ENCODE assay signal across 7 mouse cellular contexts in genomic region chr17:57087049-57087832, GRCm38 (mm10). TPM values are rescaled to one million over a fixed set of nuclear protein-coding genes. Genes with fewer than 3 reads are reported as not detected.
DNase-seq lines count a peak whose midpoint lies in the region; ATAC-seq lines count a peak whose summit lies in the region.

Gene Tubb4a (minus strand): TSS chr17:57087782.

- DNase-seq in gastrocnemius, postnatal 14 days = peak; percentile 50
- peak; percentile 55 to 71 for DNase-seq in kidney, postnatal 4 days
- no peak for DNase-seq in liver, embryonic 11.5 days (ENCODE audit: low spot score)
- DNase-seq in urinary bladder, postnatal 4 days (ENCODE audit: low spot score in 2 of 2) = no peak

- no peaks in the 10 kb centered on the region for H3K9me3 ChIP-seq in liver, embryonic 11.5 days (ENCODE audit: control insufficient read depth, low read length)
- no peaks in the 10 kb centered on the region for H3K9me3 ChIP-seq in neural tube, embryonic 13.5 days

- H3K27me3 ChIP-seq in liver, embryonic 11.5 days (replicated peaks; ENCODE audit: control insufficient read depth, insufficient read depth, low read length) = peaks cover 21% of the 10 kb centered on the region
- H3K27me3 ChIP-seq in neural tube, embryonic 13.5 days = 0 out of 2 replicates have a peak, but pooled peaks cover under 1% of the 10 kb centered on the region

- ATAC-seq in common myeloid progenitor, adult 5-6 weeks (replicated peaks; ENCODE audit: low read depth, poor library complexity, severe bottlenecking) = peak; percentile 47
- ATAC-seq in liver, embryonic 11.5 days (replicated peaks; ENCODE audit: low FRiP score) = peak; percentile 45; the same call in 1 of the 2 replicates
- peak; percentile 97 for ATAC-seq in neural tube, embryonic 13.5 days (ENCODE audit: low read depth)

- H3K36me3 ChIP-seq in liver, embryonic 11.5 days (ENCODE audit: control insufficient read depth, insufficient read depth, low read length) = no peaks in the 10 kb centered on the region
- H3K36me3 ChIP-seq in neural tube, embryonic 13.5 days = peaks cover 29% of the 10 kb centered on the region

- WGBS in liver, embryonic 11.5 days = 5% methylated on average over 31 of the region's 31 CpGs
- WGBS in neural tube, embryonic 13.5 days = 1% methylated on average over 31 of the region's 31 CpGs

- intact Hi-C loops in gastrocnemius, postnatal 14 days (cut with DNase I; ENCODE audit: low total_unique reads) = no loop called here

- H3K4me3 ChIP-seq in brown adipose tissue, adult 24 weeks (ENCODE audit: insufficient read depth, low read depth, low read length) = peak within 1 kb of the TSS; percentile 32
- H3K4me3 ChIP-seq in liver, embryonic 11.5 days (ENCODE audit: low read depth, low read length) = peak within 1 kb of the TSS; percentile 20
- H3K4me3 ChIP-seq in neural tube, embryonic 13.5 days = peak within 1 kb of the TSS; percentile 52

- no peak within 1 kb of the TSS for H3K9ac ChIP-seq in liver, embryonic 11.5 days (ENCODE audit: low read depth, low read length)
- H3K9ac ChIP-seq in neural tube, embryonic 13.5 days = peak within 1 kb of the TSS; percentile 80

- no peaks in the 10 kb centered on the region for H3K4me1 ChIP-seq in brown adipose tissue, adult 24 weeks (ENCODE audit: control insufficient read depth, insufficient read depth, insufficient read length, low read length)
- peaks cover 2% of the 10 kb centered on the region; the same call in 1 of the 2 replicates for H3K4me1 ChIP-seq in liver, embryonic 11.5 days (replicated peaks; ENCODE audit: control insufficient read depth, insufficient read depth, low read length)
- H3K4me1 ChIP-seq in neural tube, embryonic 13.5 days (replicated peaks) = peaks cover 41% of the 10 kb centered on the region

- peak within 1 kb of the TSS; percentile 50 for H3K4me2 ChIP-seq in liver, embryonic 11.5 days
- H3K4me2 ChIP-seq in neural tube, embryonic 13.5 days = peak within 1 kb of the TSS; percentile 71

- H3K27ac ChIP-seq in brown adipose tissue, adult 24 weeks (replicated peaks; ENCODE audit: low read depth, low read length) = no peak within 1 kb of the TSS
- H3K27ac ChIP-seq in liver, embryonic 11.5 days (ENCODE audit: low read depth, low read length) = no peak within 1 kb of the TSS
- peak within 1 kb of the TSS; percentile 80 for H3K27ac ChIP-seq in neural tube, embryonic 13.5 days (replicated peaks)

RNA-seq across cellular contexts. Expression of gene Tubb4a, which starts in this region (rescaled TPM):
- polyA plus RNA-seq in brown adipose tissue, adult 24 weeks (2012; ENCODE audit: insufficient read depth, insufficient read length, missing spikeins) = 2.4 and 2.9 TPM in 2 replicates
- total RNA-seq in common myeloid progenitor, adult 5-6 weeks (2017) = not detected in 2 replicates
- total RNA-seq in gastrocnemius, postnatal 14 days (2021) = 1 to 10 TPM; 1.5 to 3.3 TPM
- 4.5 and 5.0 TPM in 2 replicates for polyA plus RNA-seq in liver, embryonic 11.5 days (2014; fragmentation: Nextera tagmentation; extraction: Ambion mirVana)
- 381 and 413 TPM in 2 replicates for polyA plus RNA-seq in neural tube, embryonic 13.5 days (2015; fragmentation: Nextera tagmentation; extraction: Ambion mirVana)

Comparison
In these comparisons a context has a peak if more than half of its experiments do, and no peak if none do; other contexts are left out.
1. RNA of gene Tubb4a (polyA plus RNA-seq): 381 to 413 TPM in neural tube, embryonic 13.5 days; 4.5 to 5.0 TPM in liver, embryonic 11.5 days and 2.4 to 2.9 TPM in brown adipose tissue, adult 24 weeks; every median in the first group is over 10 times any median in the second.
2. Peak in ATAC-seq in common myeloid progenitor, adult 5-6 weeks; RNA of the gene not detected or under 1 TPM.
3. ATAC-seq: peak in every context shown above with its lines; median percentile 97 in neural tube, embryonic 13.5 days; 47 in common myeloid progenitor, adult 5-6 weeks; 45 in liver, embryonic 11.5 days.
4. DNase-seq: peak in gastrocnemius, postnatal 14 days (single experiment) and kidney, postnatal 4 days (2 of 2); none in liver, embryonic 11.5 days (single experiment) and urinary bladder, postnatal 4 days (0 of 2).
5. Peak in every context shown above with its lines, with median percentiles within 50 percentile points of each other: H3K4me3 ChIP-seq.